In genomic region chr15:85042361-85042954, GRCm38 (mm10) we compare ENCODE assay signal across 8 mouse cellular contexts. TPM values are rescaled to one million over a fixed set of nuclear protein-coding genes. Genes with fewer than 3 reads are reported as not detected.
DNase-seq lines count a peak whose midpoint lies in the region; ATAC-seq and TF ChIP-seq lines count a peak whose summit lies in the region.

No protein-coding gene starts in this region.

- TF ChIP-seq CTCF in cortical plate, adult 2 months (IDR thresholded peaks at IDR 0.05; ENCODE audit: extremely low read depth, insufficient read depth, low read length) = peak; percentile 57
- TF ChIP-seq CTCF in left cerebral cortex, adult 2 months (IDR thresholded peaks at IDR 0.05) = peak; percentile 74

- peak; percentile 54 for DNase-seq in WW6 (ENCODE audit: low read depth, low spot score)
- DNase-seq in gastrocnemius, postnatal 10 days = peak; percentile 51
- peak; percentile 98 for DNase-seq in induced T-regulatory cell, adult 2 months (ENCODE audit: low read depth)
- peak; percentile 66 to 68 for DNase-seq in left cerebral cortex, adult 2 months (ENCODE audit: extremely low spot score in 1 of 2, low spot score in 2 of 2)
- peak; percentile 80 to 91 for DNase-seq in right cerebral cortex, postnatal 10 days (ENCODE audit: low spot score in 2 of 2)

- no peak for TF ChIP-seq POLR2A in cortical plate, adult 2 months (IDR thresholded peaks at IDR 0.05; ENCODE audit: extremely low read depth, insufficient read depth, low read length)

- H3K4me1 ChIP-seq in cortical plate, adult 2 months (ENCODE audit: control insufficient read depth, insufficient read depth, low read length) = peaks cover 15% of the 10 kb centered on the region

- H3K27ac ChIP-seq in cortical plate, adult 2 months (ENCODE audit: insufficient read depth, low read length) = peak overlapping the region; percentile 55; the same call in 1 of the 2 replicates
- H3K27ac ChIP-seq in left cerebral cortex, adult 2 months = peak overlapping the region; percentile 86

- peak; percentile 68 for ATAC-seq in megakaryocyte, adult 5-6 weeks (ENCODE audit: poor library complexity, severe bottlenecking)
- no peak for ATAC-seq in erythroblast, adult 5-6 weeks (replicated peaks; ENCODE audit: low FRiP score, poor library complexity, severe bottlenecking)

- intact Hi-C loops in left cerebral cortex, adult 2 months (cut with DNase I) = no loop called here

- no peak overlapping the region for H3K4me3 ChIP-seq in cortical plate, adult 2 months (ENCODE audit: insufficient read depth, low read length)
- H3K4me3 ChIP-seq in left cerebral cortex, adult 2 months = no peak overlapping the region

RNA-seq across cellular contexts. Expression of gene Fam118a, which starts 13.7 kb away (rescaled TPM):
- polyA plus RNA-seq in cortical plate, adult 2 months (2012; rRNA removed) = 14.2 and 17.6 TPM in 2 replicates
- total RNA-seq in gastrocnemius, postnatal 10 days (2021) = 1 to 10 TPM; 7.0 to 7.1 TPM
- 10 to 100 TPM; 24.4 to 25.3 TPM for total RNA-seq in left cerebral cortex, adult 2 months (2021)
- 8.4 and 9.9 TPM in 2 replicates for total RNA-seq in megakaryocyte, adult 5-6 weeks (2015)
- 7.5 and 8.8 TPM in 2 replicates for total RNA-seq in megakaryocyte, adult 5-6 weeks (2017)
- total RNA-seq in erythroblast, adult 5-6 weeks (2015; ENCODE audit: low replicate concordance) = 0.84 TPM in 1 of 2 replicates, not detected in the other
- 1.3 and 5.0 TPM in 2 replicates for total RNA-seq in erythroblast, adult 5-6 weeks (2017; ENCODE audit: low replicate concordance)

RNA-seq across cellular contexts. Expression of gene Upk3a, which starts 25.5 kb away (rescaled TPM):
- polyA plus RNA-seq in cortical plate, adult 2 months (2012; rRNA removed) = 0.19 TPM in 2 replicates
- not detected for total RNA-seq in gastrocnemius, postnatal 10 days (2021)
- not detected for total RNA-seq in left cerebral cortex, adult 2 months (2021)
- total RNA-seq in megakaryocyte, adult 5-6 weeks (2015) = not detected in 2 replicates
- total RNA-seq in megakaryocyte, adult 5-6 weeks (2017) = not detected in 2 replicates
- total RNA-seq in erythroblast, adult 5-6 weeks (2015; ENCODE audit: low replicate concordance) = not detected in 2 replicates
- not detected in 2 replicates for total RNA-seq in erythroblast, adult 5-6 weeks (2017; ENCODE audit: low replicate concordance)

RNA-seq across cellular contexts. Expression of gene 5031439G07Rik, which starts 54.1 kb away (rescaled TPM):
- 69.1 and 69.7 TPM in 2 replicates for polyA plus RNA-seq in cortical plate, adult 2 months (2012; rRNA removed)
- total RNA-seq in gastrocnemius, postnatal 10 days (2021) = 10 to 100 TPM; 23.5 to 27.3 TPM
- 10 to 100 TPM; 72.8 to 94.8 TPM for total RNA-seq in left cerebral cortex, adult 2 months (2021)
- total RNA-seq in megakaryocyte, adult 5-6 weeks (2015) = 48.7 and 48.8 TPM in 2 replicates
- 65.3 and 73.5 TPM in 2 replicates for total RNA-seq in megakaryocyte, adult 5-6 weeks (2017)
- 5.6 and 6.0 TPM in 2 replicates for total RNA-seq in erythroblast, adult 5-6 weeks (2015; ENCODE audit: low replicate concordance)
- 5.4 and 5.7 TPM in 2 replicates for total RNA-seq in erythroblast, adult 5-6 weeks (2017; ENCODE audit: low replicate concordance)
